Comparison of ENCODE assay signal across 28 mouse cellular contexts in genomic region chr3:145892451-145892850, GRCm38 (mm10). TPM values are rescaled to one million over a fixed set of nuclear protein-coding genes. Genes with fewer than 3 reads are reported as not detected.
DNase-seq lines count a peak whose midpoint lies in the region; ATAC-seq and TF ChIP-seq lines count a peak whose summit lies in the region.
"Had no signal": no experiment of that assay in that cellular context is flagged by ENCODE, and none has a peak within 500 bp of the region (broad histone marks: within the 10 kb centered on the region; RNA-seq: fewer than 3 reads in every experiment).

No protein-coding gene starts in this region.

- DNase-seq in forebrain, embryonic 11.5 days (ENCODE audit: low spot score): no peak
- peak; percentile 29 for DNase-seq in liver, adult 2 months (ENCODE audit: extremely low read depth, low read depth, low spot score)
- no peak for DNase-seq in liver
- DNase-seq in adrenal gland, postnatal 25 days: no peak
- DNase-seq: adrenal gland, postnatal 14 days; cerebellum, adult 2 months; cerebellum, postnatal 14 days; gastrocnemius, postnatal 10 days; kidney, adult 2 months; kidney, postnatal 4 days; lung, embryonic 14.5 days; right cerebral cortex, postnatal 25 days had no signal

- no peaks in the 10 kb centered on the region for H3K79me2 ChIP-seq in liver, adult 2 months (ENCODE audit: control insufficient read depth, insufficient read depth, low read length)
- H3K79me2 ChIP-seq in C2C12 (ENCODE audit: control insufficient read depth, insufficient read depth): no peaks in the 10 kb centered on the region

- 85% methylated on average over 3 of the region's 3 CpGs for WGBS in forebrain, embryonic 13.5 days
- WGBS in forebrain, embryonic 11.5 days: 86% methylated on average over 3 of the region's 3 CpGs
- 43% methylated on average over 3 of the region's 3 CpGs for WGBS in liver, adult 2 months
- WGBS in kidney, embryonic 14.5 days: 68% methylated on average over 3 of the region's 3 CpGs

- ATAC-seq in forebrain, embryonic 13.5 days: no peak
- no peak for ATAC-seq in forebrain, embryonic 11.5 days (replicated peaks; ENCODE audit: low FRiP score)
- no peak for ATAC-seq in kidney, embryonic 14.5 days (ENCODE audit: low FRiP score, low TSS enrichment)
- ATAC-seq: CD4-positive, CD25-positive, alpha-beta regulatory T cell, adult 4 months; hindbrain, postnatal 0 days; intestine, embryonic 15.5 days; midbrain, embryonic 16.5 days had no signal

- H3K4me2 ChIP-seq in forebrain, embryonic 13.5 days: no peak overlapping the region
- no peak overlapping the region for H3K4me2 ChIP-seq in forebrain, embryonic 11.5 days (ENCODE audit: low read depth, low read length, severe bottlenecking)
- no peak overlapping the region for H3K4me2 ChIP-seq in kidney, embryonic 14.5 days (replicated peaks; ENCODE audit: low read depth, low read length)
- H3K4me2 ChIP-seq: heart, embryonic 15.5 days; hindbrain, embryonic 12.5 days; intestine, embryonic 15.5 days; limb, embryonic 15.5 days; liver, embryonic 15.5 days; lung, embryonic 14.5 days; stomach, embryonic 15.5 days had no signal

- H3K27me3 ChIP-seq in forebrain, embryonic 13.5 days: no peaks in the 10 kb centered on the region
- no peaks in the 10 kb centered on the region for H3K27me3 ChIP-seq in forebrain, embryonic 11.5 days (ENCODE audit: control insufficient read depth, insufficient read depth, low read length)
- no peaks in the 10 kb centered on the region for H3K27me3 ChIP-seq in liver, adult 2 months (ENCODE audit: control insufficient read depth, insufficient read depth, low read length)
- no peaks in the 10 kb centered on the region for H3K27me3 ChIP-seq in C2C12 (ENCODE audit: control insufficient read depth, insufficient read depth, insufficient read length)
- H3K27me3 ChIP-seq in kidney, embryonic 14.5 days (ENCODE audit: control insufficient read depth, insufficient read depth, low read length): no peaks in the 10 kb centered on the region
- H3K27me3 ChIP-seq: heart, embryonic 15.5 days; hindbrain, embryonic 12.5 days; intestine, embryonic 15.5 days; limb, embryonic 15.5 days; liver, embryonic 15.5 days; stomach, embryonic 15.5 days had no signal

- peaks cover 54% of the 10 kb centered on the region for H3K4me1 ChIP-seq in forebrain, embryonic 13.5 days
- H3K4me1 ChIP-seq in forebrain, embryonic 11.5 days (replicated peaks; ENCODE audit: control insufficient read depth, insufficient read depth, low read length): peaks cover 11% of the 10 kb centered on the region
- H3K4me1 ChIP-seq in liver, adult 2 months (ENCODE audit: control insufficient read depth, insufficient read depth, low read length): no peaks in the 10 kb centered on the region; the same call in 1 of the 2 replicates
- H3K4me1 ChIP-seq in brown adipose tissue, adult 24 weeks (ENCODE audit: control insufficient read depth, insufficient read depth, insufficient read length, low read length): peaks cover 21% of the 10 kb centered on the region
- no peaks in the 10 kb centered on the region for H3K4me1 ChIP-seq in kidney, embryonic 14.5 days (ENCODE audit: control insufficient read depth, insufficient read depth, low read length)
- H3K4me1 ChIP-seq: intestine, embryonic 15.5 days; limb, embryonic 15.5 days; liver, embryonic 15.5 days; stomach, embryonic 15.5 days had no signal

- no peak for TF ChIP-seq CTCF in liver, adult 2 months (IDR thresholded peaks at IDR 0.05; ENCODE audit: low read depth, low read length)
- no peak for TF ChIP-seq CTCF in C2C12 (IDR thresholded peaks at IDR 0.05; ENCODE audit: control insufficient read depth, insufficient read depth, insufficient read length)

- H3ac ChIP-seq in C2C12 (ENCODE audit: control insufficient read depth, insufficient read length, low read depth): no peak overlapping the region

- TF ChIP-seq POLR2A in liver, adult 2 months (IDR thresholded peaks at IDR 0.05; ENCODE audit: extremely low read depth, insufficient read depth, low read length): no peak

- peak overlapping the region; percentile 94; the same call in 1 of the 2 replicates for H3K27ac ChIP-seq in forebrain, embryonic 13.5 days
- no peak overlapping the region for H3K27ac ChIP-seq in forebrain, embryonic 11.5 days (ENCODE audit: low read depth, low read length)
- H3K27ac ChIP-seq in liver, adult 2 months (replicated peaks; ENCODE audit: insufficient read depth, low read depth, low read length): no peak overlapping the region
- peak overlapping the region; percentile 46 for H3K27ac ChIP-seq in brown adipose tissue, adult 24 weeks (replicated peaks; ENCODE audit: low read depth, low read length)
- no peak overlapping the region for H3K27ac ChIP-seq in kidney, embryonic 14.5 days (ENCODE audit: low read depth, low read length)
- H3K27ac ChIP-seq: heart, embryonic 15.5 days; hindbrain, embryonic 12.5 days; hindbrain, postnatal 0 days; intestine, embryonic 15.5 days; kidney, postnatal 0 days; limb, embryonic 10.5 days; limb, embryonic 15.5 days; liver, embryonic 15.5 days; midbrain, embryonic 10.5 days; stomach, embryonic 15.5 days had no signal

- no peak overlapping the region for H3K4me3 ChIP-seq in forebrain, embryonic 13.5 days
- no peak overlapping the region for H3K4me3 ChIP-seq in forebrain, embryonic 11.5 days (ENCODE audit: low read depth, low read length)
- no peak overlapping the region for H3K4me3 ChIP-seq in liver, adult 2 months (ENCODE audit: insufficient read depth, low read depth, low read length)
- no peak overlapping the region for H3K4me3 ChIP-seq in C2C12 (ENCODE audit: insufficient read depth, poor library complexity, severe bottlenecking)
- H3K4me3 ChIP-seq in brown adipose tissue, adult 24 weeks (ENCODE audit: insufficient read depth, low read depth, low read length): no peak overlapping the region
- H3K4me3 ChIP-seq in kidney, embryonic 14.5 days (ENCODE audit: low read length): no peak overlapping the region
- H3K4me3 ChIP-seq: heart, embryonic 15.5 days; hindbrain, embryonic 12.5 days; intestine, embryonic 15.5 days; limb, embryonic 10.5 days; limb, embryonic 15.5 days; liver, embryonic 15.5 days; midbrain, embryonic 10.5 days; stomach, embryonic 15.5 days had no signal

- H3K9me3 ChIP-seq in forebrain, embryonic 13.5 days (replicated peaks): no peaks in the 10 kb centered on the region
- H3K9me3 ChIP-seq in forebrain, embryonic 11.5 days (ENCODE audit: control insufficient read depth, low read length): no peaks in the 10 kb centered on the region
- H3K9me3 ChIP-seq in kidney, embryonic 14.5 days (ENCODE audit: control insufficient read depth, low read length): no peaks in the 10 kb centered on the region
- H3K9me3 ChIP-seq: heart, embryonic 15.5 days; hindbrain, embryonic 12.5 days; intestine, embryonic 15.5 days; limb, embryonic 10.5 days; limb, embryonic 15.5 days; liver, embryonic 15.5 days; midbrain, embryonic 10.5 days; stomach, embryonic 15.5 days had no signal

- peaks cover 18% of the 10 kb centered on the region; the same call in 1 of the 2 replicates for H3K36me3 ChIP-seq in forebrain, embryonic 13.5 days (ENCODE audit: poor library complexity, severe bottlenecking)
- H3K36me3 ChIP-seq in forebrain, embryonic 11.5 days (ENCODE audit: control insufficient read depth, insufficient read depth, low read length): no peaks in the 10 kb centered on the region
- H3K36me3 ChIP-seq in liver, adult 2 months (ENCODE audit: control insufficient read depth, insufficient read depth, low read length): no peaks in the 10 kb centered on the region
- H3K36me3 ChIP-seq in C2C12 (ENCODE audit: control insufficient read depth, insufficient read depth): no peaks in the 10 kb centered on the region
- H3K36me3 ChIP-seq in kidney, embryonic 14.5 days (ENCODE audit: control insufficient read depth, insufficient read depth, low read length): no peaks in the 10 kb centered on the region
- H3K36me3 ChIP-seq: heart, embryonic 15.5 days; intestine, embryonic 15.5 days; limb, embryonic 10.5 days; limb, embryonic 15.5 days; liver, embryonic 15.5 days; midbrain, embryonic 10.5 days; stomach, embryonic 15.5 days had no signal

- no peak overlapping the region for H3K9ac ChIP-seq in forebrain, embryonic 13.5 days
- H3K9ac ChIP-seq in forebrain, embryonic 11.5 days (ENCODE audit: low read length): no peak overlapping the region
- H3K9ac ChIP-seq in liver, adult 2 months (ENCODE audit: low read depth, low read length): no peak overlapping the region
- H3K9ac ChIP-seq in kidney, embryonic 14.5 days (ENCODE audit: low read depth, low read length): no peak overlapping the region
- H3K9ac ChIP-seq: heart, embryonic 15.5 days; hindbrain, embryonic 12.5 days; intestine, embryonic 15.5 days; limb, embryonic 15.5 days; liver, embryonic 15.5 days; lung, embryonic 14.5 days; stomach, embryonic 15.5 days had no signal

- H3K79me3 ChIP-seq in C2C12 (ENCODE audit: low read depth): no peaks in the 10 kb centered on the region

TF ChIP-seq in C2C12, 6 proteins besides CTCF, POLR2A, EP300 and RAD21:
- TF ChIP-seq MYOD1 (IDR thresholded peaks at IDR 0.05; ENCODE audit: control insufficient read depth, insufficient read length, low read depth) (no peak), CEBPB (IDR thresholded peaks at IDR 0.05; ENCODE audit: low read depth) (peak; percentile 3)
TF ChIP-seq in C2C12: peak in this region for 1.

RNA-seq across cellular contexts. Expression of gene Bcl10, which starts 30.2 kb away (rescaled TPM):
- polyA plus RNA-seq in forebrain, embryonic 13.5 days (2015; fragmentation: Nextera tagmentation; extraction: Ambion mirVana): 42.7 and 45.4 TPM in 2 replicates
- polyA plus RNA-seq in forebrain, embryonic 11.5 days (2014; fragmentation: Nextera tagmentation; extraction: Ambion mirVana): 52.0 and 55.4 TPM in 2 replicates
- 12.0 and 15.3 TPM in 2 replicates for total RNA-seq in liver, adult 2 months (2014; rRNA removed)
- 4.7 and 5.7 TPM in 2 replicates for polyA plus RNA-seq in liver, adult 2 months (2012; rRNA removed)
- 28.8 TPM for polyA plus RNA-seq in C2C12 (2012; fragmentation: generic; extraction: Trizol)
- polyA plus RNA-seq in brown adipose tissue, adult 24 weeks (2012; ENCODE audit: insufficient read depth, insufficient read length, missing spikeins): 14.5 and 17.8 TPM in 2 replicates
- total RNA-seq in adrenal gland, postnatal 25 days (2021): 24.5 and 25.1 TPM in 2 replicates
- 52.5 and 54.5 TPM in 2 replicates for polyA plus RNA-seq in kidney, embryonic 14.5 days (2014; fragmentation: Nextera tagmentation; extraction: Ambion mirVana)

RNA-seq across cellular contexts. Expression of gene 2410004B18Rik, which starts 45.4 kb away (rescaled TPM):
- 62.5 and 67.0 TPM in 2 replicates for polyA plus RNA-seq in forebrain, embryonic 13.5 days (2015; fragmentation: Nextera tagmentation; extraction: Ambion mirVana)
- polyA plus RNA-seq in forebrain, embryonic 11.5 days (2014; fragmentation: Nextera tagmentation; extraction: Ambion mirVana): 57.6 and 59.5 TPM in 2 replicates
- total RNA-seq in liver, adult 2 months (2014; rRNA removed): 6.7 and 8.2 TPM in 2 replicates
- 3.6 and 3.7 TPM in 2 replicates for polyA plus RNA-seq in liver, adult 2 months (2012; rRNA removed)
- polyA plus RNA-seq in C2C12 (2012; fragmentation: generic; extraction: Trizol): 22.9 TPM
- polyA plus RNA-seq in brown adipose tissue, adult 24 weeks (2012; ENCODE audit: insufficient read depth, insufficient read length, missing spikeins): 18.1 and 19.4 TPM in 2 replicates
- total RNA-seq in adrenal gland, postnatal 25 days (2021): 23.7 and 28.7 TPM in 2 replicates
- polyA plus RNA-seq in kidney, embryonic 14.5 days (2014; fragmentation: Nextera tagmentation; extraction: Ambion mirVana): 55.7 and 63.5 TPM in 2 replicates

Comparison
In these comparisons a context has a peak if more than half of its experiments do, and no peak if none do; other contexts are left out.
1. H3K27ac ChIP-seq: peak in forebrain, embryonic 13.5 days (single experiment) and brown adipose tissue, adult 24 weeks (single experiment); none in forebrain, embryonic 11.5 days (single experiment), liver, adult 2 months (single experiment) and kidney, embryonic 14.5 days (single experiment).